Mouse (Mus musculus) liver, embryonic 14.5 days (tissue): ENCODE results near the gene Gstt4.

Experiments
- CTCF ChIP-seq: IDR thresholded peaks from 2 replicates; pipeline ENCODE4 v1.5.1; 2016; ENCODE audit warnings: antibody characterized with exemption, low read depth, control low read depth
- EP300 ChIP-seq: IDR thresholded peaks from 2 replicates; pipeline ENCODE4 v1.6.1; 2016; ENCODE audit warnings: antibody characterized with exemption, low read depth

- TF ChIP-seq CTCF = peak; percentile 75
- no peak for TF ChIP-seq EP300
Observed at GRCm38 (mm10) chr10:75837248-75837759, 15.0 kb upstream of the Gstt4 start, which contains the start of gene Gstt2.
